Mouse (Mus musculus) stomach, embryonic 15.5 days (tissue): ENCODE results near the gene Nell1. TPM values are rescaled to one million over a fixed set of nuclear protein-coding genes. Genes with fewer than 3 reads are reported as not detected.

ENCODE experiments used
- ATAC-seq: fragments of 200-750 bp; cut with Nextera tagmentation; 2 replicates; pipeline ENCODE4 v1.8.0; 2017; ENCODE audit warnings: low read depth, moderate number of reproducible peaks, moderate TSS enrichment; ENCODE audit not compliant: insufficient read depth, low FRiP score
- H3K27ac ChIP-seq: fragments of 300-500 bp; sonication (generic); 2 replicates; pipeline ENCODE4 v1.5.1; 2015; ENCODE audit warnings: mild to moderate bottlenecking, inconsistent platforms
- H3K27me3 ChIP-seq: fragments of 300-500 bp; sonication (generic); replicated peaks from 2 replicates; pipeline ENCODE4 v1.6.1; 2015; ENCODE audit warnings: inconsistent platforms
- H3K36me3 ChIP-seq: fragments of 300-500 bp; sonication (generic); 2 replicates; pipeline ENCODE4 v1.6.1; 2015; ENCODE audit warnings: inconsistent platforms
- H3K4me1 ChIP-seq: fragments of 300-500 bp; sonication (generic); 2 replicates; pipeline ENCODE4 v1.6.1; 2015; ENCODE audit warnings: inconsistent platforms
- H3K4me2 ChIP-seq: fragments of 300-500 bp; sonication (generic); 2 replicates; pipeline ENCODE4 v1.6.1; 2015; ENCODE audit warnings: mild to moderate bottlenecking, inconsistent platforms
- H3K4me3 ChIP-seq: fragments of 300-500 bp; sonication (generic); replicated peaks from 2 replicates; pipeline ENCODE4 v1.5.1; 2015; ENCODE audit warnings: inconsistent platforms
- H3K9ac ChIP-seq: fragments of 300-500 bp; sonication (generic); 2 replicates; pipeline ENCODE4 v1.6.1; 2015; ENCODE audit warnings: inconsistent platforms
- H3K9me3 ChIP-seq: fragments of 300-500 bp; sonication (generic); 2 replicates; pipeline ENCODE4 v1.6.1; 2016; ENCODE audit warnings: inconsistent platforms
- WGBS: fragments of 180-500 bp; shearing (Covaris S2); methylation state at CpG from one replicate; pipeline ENCODE4 v1.1.7; 2015; 5-methylcytosine and 5-hydroxymethylcytosine counted together
- polyA plus RNA-seq: library from polyadenylated mRNA; unstranded; fragments of >200 nt; fragmentation: Nextera tagmentation; extraction: Ambion mirVana; gene quantifications from 2 replicates; pipeline ENCODE4 v1.2.1, GENCODE M21; 2015

Nell1 gene
- polyA plus RNA-seq, 1 experiment from 2014 or later: 5.1 TPM

- ATAC-seq: peak; percentile 78; the same call in 1 of the 2 replicates
- Histone ChIP-seq H3K36me3 (no peaks in the 10 kb centered on the region), H3K4me2 (no peak overlapping the region), H3K9me3 (no peaks in the 10 kb centered on the region), H3K4me3 (no peak overlapping the region), H3K27me3 (no peaks in the 10 kb centered on the region), H3K4me1 (no peaks in the 10 kb centered on the region), H3K9ac (no peak overlapping the region), H3K27ac (peak overlapping the region; percentile 8)
- 21% methylated on average over 2 of the region's 2 CpGs for WGBS
These were observed 230.6 kb downstream of the Nell1 start for GRCm38 (mm10) chr7:50205268-50205667.

- no peaks in the 10 kb centered on the region for H3K9me3 ChIP-seq
- no peaks in the 10 kb centered on the region for H3K27me3 ChIP-seq
- peak; percentile 71; the same call in 1 of the 2 replicates for ATAC-seq
- H3K4me1 ChIP-seq: no peaks in the 10 kb centered on the region; the same call in 1 of the 2 replicates
- no peaks in the 10 kb centered on the region for H3K36me3 ChIP-seq
- H3K9ac ChIP-seq: no peak overlapping the region
- no peak overlapping the region for H3K4me2 ChIP-seq
- H3K4me3 ChIP-seq: no peak overlapping the region
- 24% methylated on average over 6 of the region's 6 CpGs for WGBS
- H3K27ac ChIP-seq: peak overlapping the region; percentile 40; the same call in 1 of the 2 replicates
These were observed 236.1 kb downstream of the Nell1 start for GRCm38 (mm10) chr7:50210678-50211251.

- Histone ChIP-seq H3K4me3 (no peak overlapping the region), H3K9ac (no peak overlapping the region), H3K27ac (no peak overlapping the region), H3K36me3 (no peaks in the 10 kb centered on the region), H3K4me1 (no peaks in the 10 kb centered on the region), H3K9me3 (no peaks in the 10 kb centered on the region), H3K27me3 (no peaks in the 10 kb centered on the region), H3K4me2 (no peak overlapping the region)
- no peak for ATAC-seq
These were observed 247.2 kb downstream of the Nell1 start for GRCm38 (mm10) chr7:50221849-50222248.

GRCm38 (mm10) chr7:50226621-50227020 is 252.0 kb downstream of the Nell1 start:
- ATAC-seq: no peak
- 50% methylated on average over 2 of the region's 2 CpGs for WGBS

GRCm38 (mm10) chr7:50228273-50228672 is 253.6 kb downstream of the Nell1 start:
- 81% methylated on average over 4 of the region's 4 CpGs for WGBS
- H3K9ac ChIP-seq: no peak overlapping the region

More at GRCm38 (mm10) chr7:50226621-50227020, 252.0 kb downstream of the Nell1 start:
- H3K9me3 ChIP-seq: no peaks in the 10 kb centered on the region
- no peaks in the 10 kb centered on the region for H3K4me1 ChIP-seq
- no peaks in the 10 kb centered on the region for H3K36me3 ChIP-seq
- H3K9ac ChIP-seq: no peak overlapping the region
- no peak overlapping the region for H3K4me3 ChIP-seq
- no peaks in the 10 kb centered on the region for H3K27me3 ChIP-seq
- no peak overlapping the region for H3K4me2 ChIP-seq
- H3K27ac ChIP-seq: no peak overlapping the region

GRCm38 (mm10) chr7:50241213-50241612 is 266.5 kb downstream of the Nell1 start:
- 86% methylated on average over 4 of the region's 4 CpGs for WGBS
- H3K4me3 ChIP-seq: no peak overlapping the region
- H3K4me2 ChIP-seq: no peak overlapping the region
- ATAC-seq: no peak
- no peak overlapping the region for H3K9ac ChIP-seq
- no peak overlapping the region for H3K27ac ChIP-seq
- H3K9me3 ChIP-seq: no peaks in the 10 kb centered on the region
- no peaks in the 10 kb centered on the region for H3K27me3 ChIP-seq
- H3K4me1 ChIP-seq: no peaks in the 10 kb centered on the region
- H3K36me3 ChIP-seq: no peaks in the 10 kb centered on the region

More at GRCm38 (mm10) chr7:50228273-50228672, 253.6 kb downstream of the Nell1 start:
- Histone ChIP-seq H3K4me1 (no peaks in the 10 kb centered on the region), H3K4me3 (no peak overlapping the region), H3K4me2 (no peak overlapping the region), H3K9me3 (no peaks in the 10 kb centered on the region), H3K36me3 (no peaks in the 10 kb centered on the region), H3K27ac (no peak overlapping the region), H3K27me3 (no peaks in the 10 kb centered on the region)
- no peak for ATAC-seq

- Histone ChIP-seq H3K9ac (no peak overlapping the region), H3K4me2 (no peak overlapping the region), H3K27ac (no peak overlapping the region), H3K9me3 (no peaks in the 10 kb centered on the region), H3K36me3 (no peaks in the 10 kb centered on the region), H3K4me3 (no peak overlapping the region), H3K4me1 (no peaks in the 10 kb centered on the region), H3K27me3 (no peaks in the 10 kb centered on the region)
- WGBS: 48% methylated on average over 5 of the region's 5 CpGs
- ATAC-seq: no peak
These were observed 267.1 kb downstream of the Nell1 start for GRCm38 (mm10) chr7:50241634-50242273.

GRCm38 (mm10) chr7:50253166-50253565 is 278.5 kb downstream of the Nell1 start:
- H3K36me3 ChIP-seq: no peaks in the 10 kb centered on the region
- 79% methylated on average over 3 of the region's 3 CpGs for WGBS
- no peak overlapping the region for H3K4me3 ChIP-seq
- no peaks in the 10 kb centered on the region for H3K9me3 ChIP-seq
- H3K4me2 ChIP-seq: no peak overlapping the region
- H3K4me1 ChIP-seq: no peaks in the 10 kb centered on the region
- no peak for ATAC-seq
- no peak overlapping the region for H3K27ac ChIP-seq
- no peaks in the 10 kb centered on the region for H3K27me3 ChIP-seq
- no peak overlapping the region for H3K9ac ChIP-seq

GRCm38 (mm10) chr7:50260016-50260415 is 285.4 kb downstream of the Nell1 start:
- H3K4me2 ChIP-seq: no peak overlapping the region
- no peak overlapping the region for H3K4me3 ChIP-seq
- WGBS: 72% methylated on average over 3 of the region's 3 CpGs
- no peaks in the 10 kb centered on the region for H3K36me3 ChIP-seq
- H3K9ac ChIP-seq: no peak overlapping the region
- ATAC-seq: no peak
- no peaks in the 10 kb centered on the region for H3K4me1 ChIP-seq
- H3K27me3 ChIP-seq: no peaks in the 10 kb centered on the region
- no peaks in the 10 kb centered on the region for H3K9me3 ChIP-seq
- H3K27ac ChIP-seq: no peak overlapping the region

GRCm38 (mm10) chr7:50295508-50295907 is 320.8 kb downstream of the Nell1 start:
- H3K4me1 ChIP-seq: no peaks in the 10 kb centered on the region
- WGBS: 53% methylated on average over 3 of the region's 3 CpGs
- H3K36me3 ChIP-seq: no peaks in the 10 kb centered on the region
- H3K9me3 ChIP-seq: no peaks in the 10 kb centered on the region
- no peak overlapping the region for H3K9ac ChIP-seq
- no peaks in the 10 kb centered on the region for H3K27me3 ChIP-seq
- H3K27ac ChIP-seq: no peak overlapping the region
- ATAC-seq: no peak
- H3K4me3 ChIP-seq: no peak overlapping the region
- H3K4me2 ChIP-seq: no peak overlapping the region

GRCm38 (mm10) chr7:50338226-50338625 is 363.6 kb downstream of the Nell1 start:
- no peaks in the 10 kb centered on the region for H3K4me1 ChIP-seq
- no peaks in the 10 kb centered on the region for H3K27me3 ChIP-seq
- ATAC-seq: no peak
- no peak overlapping the region for H3K4me3 ChIP-seq
- no peaks in the 10 kb centered on the region for H3K9me3 ChIP-seq
- no peaks in the 10 kb centered on the region for H3K36me3 ChIP-seq
- no peak overlapping the region for H3K27ac ChIP-seq
- WGBS: 82% methylated on average over 5 of the region's 5 CpGs
- no peak overlapping the region for H3K9ac ChIP-seq
- no peak overlapping the region for H3K4me2 ChIP-seq

- no peak overlapping the region for H3K4me3 ChIP-seq
- no peak overlapping the region for H3K4me2 ChIP-seq
- H3K9me3 ChIP-seq: no peaks in the 10 kb centered on the region
- H3K36me3 ChIP-seq: no peaks in the 10 kb centered on the region
- H3K27ac ChIP-seq: no peak overlapping the region
- H3K27me3 ChIP-seq: no peaks in the 10 kb centered on the region
- WGBS: 73% methylated on average over 5 of the region's 5 CpGs
- no peak for ATAC-seq
- no peak overlapping the region for H3K9ac ChIP-seq
- no peaks in the 10 kb centered on the region for H3K4me1 ChIP-seq
These were observed 364.1 kb downstream of the Nell1 start for GRCm38 (mm10) chr7:50338757-50339156.
